Mouse (Mus musculus) testis, postnatal 10 days (tissue): Measurements from ENCODE around the gene Csrnp1.

ENCODE experiments used
- DNase-seq: peaks from one replicate; pipeline ENCODE4 v3.0.0; 2021; ENCODE audit warnings: low spot score

Csrnp1 gene

GRCm38 (mm10) chr9:120001945-120002725 is 17.7 kb upstream of the Csrnp1 start:
- DNase-seq = peak; percentile 87

GRCm38 (mm10) chr9:120000761-120001160 is 16.3 kb upstream of the Csrnp1 start:
- DNase-seq = no peak

GRCm38 (mm10) chr9:119999636-120000035 is 15.2 kb upstream of the Csrnp1 start:
- peak; percentile 68 for DNase-seq

DNA sequence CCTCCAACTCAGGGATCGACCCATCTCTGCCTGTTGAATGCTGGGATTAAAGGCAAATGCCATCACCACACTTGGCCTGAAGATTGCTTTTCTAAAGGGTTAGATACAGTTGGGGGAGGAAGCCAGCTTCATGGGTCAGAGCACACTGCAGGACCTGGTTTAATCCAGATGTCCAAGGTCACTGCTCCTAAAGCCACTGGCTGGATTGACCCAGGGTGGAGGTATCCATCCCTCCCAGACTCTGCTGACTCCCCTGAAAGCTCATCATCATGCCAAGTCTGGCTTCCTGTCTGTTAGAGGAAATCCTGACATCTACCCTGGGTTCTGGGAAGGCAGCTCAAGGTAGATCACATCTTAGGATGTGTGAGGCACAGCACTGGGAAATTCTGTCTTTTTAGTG is 14.3 kb upstream of the Csrnp1 start:
- DNase-seq = no peak

GRCm38 (mm10) chr9:119996080-119996479 is 11.6 kb upstream of the Csrnp1 start:
- DNase-seq = no peak

DNA sequence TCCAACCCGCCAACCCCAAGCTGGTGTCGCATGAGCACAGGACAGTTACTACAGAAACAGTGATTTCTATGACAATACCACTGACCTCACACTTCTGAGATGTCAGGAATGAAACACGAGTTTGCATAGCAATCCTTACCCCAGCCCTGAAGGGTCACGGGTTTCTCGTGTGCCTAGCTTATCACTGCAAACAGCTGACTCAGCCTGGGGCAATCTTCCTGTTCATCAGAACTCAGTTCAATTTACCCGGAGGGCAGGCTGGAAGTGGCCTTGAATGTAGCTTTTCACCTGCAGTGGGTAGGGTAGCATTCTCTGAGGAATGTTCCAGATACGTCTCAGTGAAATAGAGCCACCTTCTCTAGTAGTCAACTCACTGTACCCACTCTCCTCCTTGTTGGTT is 9.7 kb upstream of the Csrnp1 start:
- DNase-seq = no peak

- DNase-seq = no peak
Measured at GRCm38 (mm10) chr9:119993092-119993844, 8.8 kb upstream of the Csrnp1 start.

DNA sequence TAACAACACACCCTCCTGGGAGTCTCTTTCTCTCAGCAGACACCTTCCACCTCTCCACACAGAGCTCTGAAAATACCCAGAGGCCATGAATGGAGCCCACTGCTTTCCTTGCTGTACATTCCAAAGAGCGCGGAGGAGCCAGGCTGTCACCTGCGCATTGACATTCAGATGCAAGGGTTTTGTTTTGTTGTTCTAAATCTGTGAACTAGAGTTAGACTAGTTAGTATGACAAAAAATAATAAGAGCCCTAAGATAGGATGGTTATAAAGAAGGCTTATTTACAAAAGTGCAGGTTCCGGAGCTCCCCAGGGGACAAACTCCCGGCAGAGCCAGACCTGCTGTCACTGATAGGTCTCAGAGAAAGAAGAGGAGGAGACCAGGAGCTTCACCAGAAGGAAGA is 6.9 kb upstream of the Csrnp1 start:
- no peak for DNase-seq

DNA sequence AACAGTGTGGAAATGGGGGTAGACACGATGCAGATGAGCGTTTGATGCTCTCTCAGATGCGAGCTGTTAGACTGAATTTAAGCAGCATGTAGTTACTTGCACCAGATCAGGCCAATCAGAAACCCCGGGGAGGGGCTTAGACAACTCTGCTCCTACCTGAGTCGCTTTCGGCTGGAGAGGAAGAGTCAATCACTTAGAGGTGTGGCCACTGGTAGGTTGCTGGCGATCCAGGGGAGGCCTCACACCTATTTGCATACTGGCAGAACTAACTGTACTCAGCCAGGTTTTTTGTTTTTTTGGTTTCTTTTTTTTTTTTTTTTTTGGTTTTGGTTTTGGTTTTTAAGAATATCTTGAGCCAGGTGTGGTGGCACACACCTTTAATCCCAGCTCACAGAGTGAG is 3.8 kb upstream of the Csrnp1 start:
- no peak for DNase-seq

- DNase-seq = no peak
Measured at GRCm38 (mm10) chr9:119985881-119986574, 1.6 kb upstream of the Csrnp1 start.

DNA sequence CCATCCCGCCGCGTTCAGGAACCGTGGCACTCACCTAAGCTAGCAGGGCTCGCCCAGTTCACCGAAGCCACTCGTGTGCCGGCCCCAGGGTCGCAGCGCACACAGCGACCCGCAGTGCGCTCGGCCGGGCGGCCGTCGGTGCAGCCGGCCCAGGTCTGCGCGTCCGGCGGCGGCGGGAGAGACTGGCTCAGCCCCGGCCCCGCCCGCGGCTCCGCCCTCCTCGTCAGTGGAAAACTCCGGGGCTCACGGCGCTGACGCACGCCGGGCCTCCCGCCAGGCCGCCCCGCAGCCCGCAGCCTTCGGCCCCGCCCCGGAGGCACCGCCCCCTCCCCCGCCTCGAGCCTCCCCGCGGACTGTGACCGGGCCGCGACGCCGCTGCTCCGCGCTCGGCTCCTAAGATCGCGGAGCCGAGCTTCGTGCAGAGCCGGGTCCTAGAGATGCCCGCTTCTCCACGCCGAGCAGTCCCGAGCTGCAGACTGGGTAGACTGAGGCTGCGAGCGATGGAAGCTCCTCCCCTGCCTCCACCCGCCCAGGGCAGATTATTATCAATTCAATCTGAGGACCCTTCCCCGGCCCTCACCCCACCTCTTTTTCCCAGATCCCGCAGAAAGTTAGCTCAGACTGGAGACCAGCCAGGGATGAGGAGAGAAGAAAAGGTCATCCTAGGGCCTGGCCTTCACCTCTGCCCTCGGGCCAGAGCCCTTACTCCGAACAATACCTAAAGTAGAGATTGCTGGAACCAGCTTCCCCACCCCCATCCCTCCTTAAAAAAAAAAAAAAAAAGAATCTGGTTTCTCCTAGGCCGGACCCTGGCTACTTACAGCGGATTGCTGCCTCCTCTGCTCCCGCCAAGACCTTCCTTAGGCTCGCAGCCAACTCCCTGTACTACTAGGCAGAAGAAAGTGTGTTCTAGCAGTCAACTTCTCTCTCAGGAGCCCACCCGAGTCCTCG is 598 bp downstream of the Csrnp1 start:
- DNase-seq = peak; percentile 96

- peak; percentile 66 for DNase-seq
Measured at GRCm38 (mm10) chr9:119982956-119983551, 1.4 kb downstream of the Csrnp1 start.

DNA sequence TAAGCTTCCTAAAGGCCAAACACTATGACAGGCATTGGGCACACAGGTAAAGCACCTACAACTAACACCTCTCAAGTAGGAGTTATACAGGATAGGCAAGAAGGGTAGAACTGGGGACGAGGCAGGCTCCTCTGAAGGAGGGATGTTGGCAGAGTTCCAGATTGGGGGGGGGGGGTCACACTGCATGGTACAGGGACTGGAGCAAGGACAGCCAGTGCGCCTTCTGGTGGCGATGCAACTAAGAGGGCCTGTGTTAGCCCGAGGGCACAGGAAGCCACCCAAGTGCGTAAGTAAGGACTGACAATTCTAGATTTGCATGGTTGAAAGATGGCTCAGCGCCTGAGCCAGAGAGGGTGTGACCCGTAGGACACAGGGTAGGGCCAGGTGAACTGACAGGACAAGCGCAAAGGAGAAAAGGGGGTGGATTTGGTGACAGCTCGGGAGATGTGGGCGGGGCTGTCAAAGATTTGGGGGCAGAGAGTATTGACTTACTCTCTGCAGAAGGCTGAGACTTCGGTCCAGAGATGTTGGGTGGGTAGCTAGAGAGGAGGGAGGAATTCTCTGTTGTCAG is 2.1 kb downstream of the Csrnp1 start:
- DNase-seq = peak; percentile 73

GRCm38 (mm10) chr9:119981183-119982179 is 3.0 kb downstream of the Csrnp1 start:
- DNase-seq = peak; percentile 71

DNA sequence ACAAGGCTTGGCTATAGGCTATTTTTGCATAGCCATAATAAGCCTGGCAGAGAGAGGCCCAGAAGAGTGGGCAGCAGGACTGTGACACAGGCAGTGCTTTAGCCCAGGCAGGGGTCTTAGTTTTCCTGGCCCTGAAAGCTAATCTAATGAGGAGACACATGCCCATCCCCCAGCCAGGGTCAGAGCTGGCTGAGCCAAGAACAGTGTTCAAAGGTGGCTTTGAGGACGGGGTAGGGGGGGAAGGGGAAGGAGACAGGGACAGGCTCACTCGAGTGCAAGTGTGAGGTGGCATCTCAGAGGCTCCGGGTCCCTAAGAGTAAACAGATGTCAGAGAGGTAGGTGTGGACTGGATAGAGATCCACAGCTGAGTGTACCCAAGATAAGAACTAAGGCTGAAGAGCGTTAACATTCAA is 3.7 kb downstream of the Csrnp1 start:
- no peak for DNase-seq

- no peak for DNase-seq
Measured at GRCm38 (mm10) chr9:119979749-119980148, 4.7 kb downstream of the Csrnp1 start.

DNA sequence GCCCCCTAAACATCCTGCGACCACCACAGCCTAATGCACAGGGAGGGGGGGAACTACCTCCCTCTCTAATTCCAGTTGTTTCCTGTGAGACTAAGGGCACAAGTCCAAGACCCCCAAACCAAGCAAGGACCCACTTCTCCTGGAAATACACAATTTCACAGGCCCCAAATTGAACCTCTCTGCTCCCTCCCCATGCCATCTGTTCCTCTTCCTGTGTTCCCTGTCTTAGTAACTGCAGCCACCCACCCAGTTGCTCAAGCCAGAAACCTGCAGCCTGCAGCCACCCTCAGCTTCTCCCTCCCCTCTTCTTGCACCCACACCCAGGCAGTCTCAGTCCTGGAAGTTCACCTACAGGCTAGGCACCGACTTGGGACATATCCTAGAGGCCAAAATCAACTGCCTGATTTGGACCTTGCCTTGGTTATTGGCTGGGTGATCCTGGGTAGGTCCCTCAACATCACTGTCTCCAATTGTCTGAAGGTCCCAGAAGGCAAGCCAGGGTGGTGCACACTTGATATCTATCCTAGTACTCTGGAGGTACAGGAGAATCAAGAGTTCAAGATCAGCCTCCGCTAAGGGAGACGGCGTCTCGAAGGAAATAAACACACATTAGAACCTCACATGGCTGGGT is 5.5 kb downstream of the Csrnp1 start:
- no peak for DNase-seq

DNA sequence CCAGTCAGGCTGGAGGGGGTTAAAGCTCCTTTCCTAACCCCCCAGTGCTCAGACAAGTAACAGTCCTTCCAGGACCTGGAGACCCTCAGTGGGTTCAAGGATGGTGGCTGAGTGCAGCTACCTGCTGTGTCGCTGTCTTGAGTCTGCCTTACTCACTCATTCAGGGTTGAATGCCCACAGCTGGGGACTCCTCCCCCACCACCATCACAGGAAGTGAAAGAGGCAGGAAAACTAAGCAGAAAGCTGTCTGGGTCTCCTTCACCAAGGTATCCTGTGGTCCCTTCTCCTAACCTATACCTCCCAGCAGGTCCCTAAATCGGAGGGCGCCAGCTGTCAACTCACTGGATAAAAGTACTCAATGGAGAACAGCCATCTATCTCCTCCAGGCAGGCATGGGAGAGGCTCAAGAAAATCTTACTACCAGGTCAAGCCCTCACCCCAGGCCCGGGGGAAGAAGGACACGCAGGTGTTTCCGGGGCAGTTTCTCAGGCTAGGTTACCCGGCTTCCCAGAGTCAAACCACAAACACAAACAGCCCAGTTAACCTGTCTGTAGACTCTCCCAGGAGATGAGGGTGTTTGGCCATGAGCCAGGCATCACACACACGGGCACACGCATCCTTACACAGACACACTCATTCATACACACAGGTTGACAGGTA is 6.2 kb downstream of the Csrnp1 start:
- DNase-seq = peak; percentile 50
